Mouse (Mus musculus) liver, embryonic 14.5 days (tissue): ENCODE results near the gene Ncoa7. TPM values are rescaled to one million over a fixed set of nuclear protein-coding genes. Genes with fewer than 3 reads are reported as not detected.
A peak's percentile ranks its signal among the peaks of the same experiment; 100 is the strongest.

Experiments used
- ATAC-seq: fragments of 200-750 bp; cut with Nextera tagmentation; 2 replicates; pipeline ENCODE4 v1.8.0; 2017; ENCODE audit warnings: moderate number of reproducible peaks, mild to moderate bottlenecking, moderate library complexity; ENCODE audit not compliant: insufficient read depth
- DNase-seq, 3 experiments: peaks; one replicate each; pipeline ENCODE4 v3.0.0-alpha.2; 2012 to 2013; ENCODE audit warnings: low read depth in 3 of 3, low spot score in 3 of 3
- H3K27ac ChIP-seq: fragments of 300-500 bp; sonication (generic); 2 replicates; pipeline ENCODE4 v1.5.1; 2014; ENCODE audit warnings: moderate library complexity, mild to moderate bottlenecking, control low read depth, inconsistent platforms
- H3K27me3 ChIP-seq: fragments of 300-500 bp; sonication (generic); 2 replicates; pipeline ENCODE4 v1.6.1; 2014; ENCODE audit warnings: mild to moderate bottlenecking, low read length, moderate library complexity; ENCODE audit not compliant: control insufficient read depth, insufficient read depth
- H3K36me3 ChIP-seq: fragments of 300-500 bp; sonication (generic); replicated peaks from 2 replicates; pipeline ENCODE4 v1.6.1; 2014; ENCODE audit warnings: low read depth; ENCODE audit not compliant: control insufficient read depth, insufficient read depth
- H3K4me1 ChIP-seq, 2 experiments: fragments of 200-500 bp in 1 of 2; fragments of 300-500 bp in 1 of 2; sonication (generic) in 1 of 2; replicated peaks; 2 replicates each; pipeline ENCODE4 v1.6.1; 2012 to 2014; ENCODE audit warnings: antibody characterized with exemption in 1 of 2, inconsistent platforms in 1 of 2, low read length in 1 of 2; ENCODE audit not compliant: control insufficient read depth in 2 of 2, insufficient read depth in 2 of 2
- H3K4me2 ChIP-seq: fragments of 300-500 bp; sonication (generic); 2 replicates; pipeline ENCODE4 v1.6.1; 2014; ENCODE audit warnings: low read depth, mild to moderate bottlenecking, control low read depth, moderate library complexity
- H3K4me3 ChIP-seq, 2 experiments: fragments of 200-500 bp in 1 of 2; fragments of 300-500 bp in 1 of 2; sonication (generic) in 1 of 2; 2 replicates each; pipeline ENCODE4 v1.5.1; 2012 to 2014; ENCODE audit warnings: low read depth in 2 of 2, low read length in 2 of 2, mild to moderate bottlenecking in 2 of 2, control low read depth in 1 of 2, inconsistent platforms in 1 of 2, moderate library complexity in 1 of 2; ENCODE audit not compliant: insufficient read depth in 1 of 2
- H3K9ac ChIP-seq: fragments of 300-500 bp; sonication (generic); replicated peaks from 2 replicates; pipeline ENCODE4 v1.6.1; 2014; ENCODE audit warnings: mild to moderate bottlenecking, control low read depth, moderate library complexity
- H3K9me3 ChIP-seq: fragments of 300-500 bp; sonication (generic); 2 replicates; pipeline ENCODE4 v1.6.1; 2016; ENCODE audit warnings: low read length, mixed read lengths; ENCODE audit not compliant: control insufficient read depth
- CTCF ChIP-seq: IDR thresholded peaks from 2 replicates; pipeline ENCODE4 v1.5.1; 2016; ENCODE audit warnings: antibody characterized with exemption, low read depth, control low read depth
- EP300 ChIP-seq: IDR thresholded peaks from 2 replicates; pipeline ENCODE4 v1.6.1; 2016; ENCODE audit warnings: antibody characterized with exemption, low read depth
- WGBS: fragments of 180-500 bp; shearing (Covaris S2); extraction: QIAGEN DNeasy Blood & Tissue Kit; methylation state at CpG from one replicate; pipeline ENCODE4 v1.1.7; 2014; ENCODE audit not compliant: insufficient replicate concordance; 5-methylcytosine and 5-hydroxymethylcytosine counted together
- polyA plus RNA-seq, 2 experiments: library from polyadenylated mRNA; depleted of rRNA in 1 of 2; stranded (reverse) in 1 of 2; unstranded in 1 of 2; fragments of >200 nt; fragmentation: Nextera tagmentation in 1 of 2; extraction: Ambion mirVana in 1 of 2; gene quantifications; 2 replicates each; pipeline versions ENCODE4 v1.2.1 to v1.2.3; 2012 to 2014

Ncoa7 gene
- polyA plus RNA-seq, 2 experiments = 7.7 to 10.6 TPM

GRCm38 (mm10) chr10:30587037-30587436, 216.1 kb downstream of the Ncoa7 start:
- WGBS = 64% methylated on average over 5 of the region's 5 CpGs
- no peak for DNase-seq
- no peak overlapping the region for H3K4me2 ChIP-seq

GRCm38 (mm10) chr10:30585691-30586090, 217.4 kb downstream of the Ncoa7 start:
- WGBS = 47% methylated on average over 1 of the region's 1 CpGs
- Histone ChIP-seq H3K4me3 (no peak overlapping the region), H3K9ac (no peak overlapping the region), H3K27ac (no peak overlapping the region), H3K36me3 (peaks cover 16% of the 10 kb centered on the region), H3K4me1 (0 out of 4 replicates have a peak, but pooled peaks cover 0 to under 1% of the 10 kb centered on the region in 2 experiments), H3K9me3 (no peaks in the 10 kb centered on the region), H3K27me3 (no peaks in the 10 kb centered on the region), H3K4me2 (no peak overlapping the region)
- DNase-seq (no peak), ATAC-seq (peak; percentile 47; the same call in 1 of the 2 replicates)
- TF ChIP-seq CTCF = no peak

More at GRCm38 (mm10) chr10:30587037-30587436, 216.1 kb downstream of the Ncoa7 start:
- no peak overlapping the region for H3K4me3 ChIP-seq
- H3K36me3 ChIP-seq = peaks cover 16% of the 10 kb centered on the region
- ATAC-seq = no peak
- H3K27ac ChIP-seq = no peak overlapping the region
- TF ChIP-seq CTCF (peak; percentile 8; the same call in 1 of the 2 replicates), EP300 (no peak)
- no peak overlapping the region for H3K9ac ChIP-seq
- H3K9me3 ChIP-seq = no peaks in the 10 kb centered on the region
- H3K27me3 ChIP-seq = no peaks in the 10 kb centered on the region
- H3K4me1 ChIP-seq = no peaks in the 10 kb centered on the region

Other genes starting within 250 kb of the Ncoa7 start
- 3.0 and 4.7 TPM in 2 replicates for gene Trmt11, start 202.6 kb downstream of the Ncoa7 start, polyA plus RNA-seq (2012; rRNA removed)
- 17.9 and 20.0 TPM in 2 replicates for gene Trmt11, start 202.6 kb downstream of the Ncoa7 start, polyA plus RNA-seq (2014; fragmentation: Nextera tagmentation; extraction: Ambion mirVana)
- 2.7 and 5.5 TPM in 2 replicates for gene Hint3, start 173.7 kb downstream of the Ncoa7 start, polyA plus RNA-seq (2012; rRNA removed)
- 17.5 and 18.1 TPM in 2 replicates for gene Hint3, start 173.7 kb downstream of the Ncoa7 start, polyA plus RNA-seq (2014; fragmentation: Nextera tagmentation; extraction: Ambion mirVana)
- 0.60 and 0.65 TPM in 2 replicates for gene Hey2, start 39.5 kb upstream of the Ncoa7 start, polyA plus RNA-seq (2012; rRNA removed)
- gene Hey2, start 39.5 kb upstream of the Ncoa7 start, polyA plus RNA-seq (2014; fragmentation: Nextera tagmentation; extraction: Ambion mirVana) = 0.22 and 0.34 TPM in 2 replicates